Mouse (Mus musculus): ENCODE results near the gene Wnk2.
A peak's percentile ranks its signal among the peaks of the same experiment; 100 is the strongest.
"Not testable (repeated sequence)": the region's sequence is repeated elsewhere in the genome, so short reads cannot be mapped to it uniquely, and the experiment has no call there.

The Wnk2 gene

GRCm38 (mm10) chr13:49094667-49095066 is 53.1 kb downstream of the Wnk2 start:
- no peak for DNase-seq (ENCODE audit: low spot score)

- no peak for DNase-seq (ENCODE audit: low spot score)
Observed at GRCm38 (mm10) chr13:49093471-49093891, 54.3 kb downstream of the Wnk2 start.

GRCm38 (mm10) chr13:49092596-49092995 is 55.2 kb downstream of the Wnk2 start:
- DNase-seq (ENCODE audit: low spot score): no peak

GRCm38 (mm10) chr13:49090176-49090575 is 57.6 kb downstream of the Wnk2 start:
- no peak for DNase-seq (ENCODE audit: low spot score)

GRCm38 (mm10) chr13:49088874-49089273 is 58.9 kb downstream of the Wnk2 start:
- DNase-seq (ENCODE audit: low spot score): no peak

GRCm38 (mm10) chr13:49087420-49087819 is 60.4 kb downstream of the Wnk2 start:
- DNase-seq (ENCODE audit: low spot score): no peak

- no peak for DNase-seq (ENCODE audit: low spot score)
Observed at GRCm38 (mm10) chr13:49086431-49086830, 61.4 kb downstream of the Wnk2 start.

GRCm38 (mm10) chr13:49085211-49085610 is 62.6 kb downstream of the Wnk2 start:
- DNase-seq (ENCODE audit: low spot score): no peak

GRCm38 (mm10) chr13:49084781-49085180 is 63.0 kb downstream of the Wnk2 start:
- DNase-seq (ENCODE audit: low spot score): no peak

GRCm38 (mm10) chr13:49083941-49084340 is 63.9 kb downstream of the Wnk2 start:
- no peak for DNase-seq (ENCODE audit: low spot score)

GRCm38 (mm10) chr13:49082151-49082879 is 65.5 kb downstream of the Wnk2 start:
- no peak for DNase-seq (ENCODE audit: low spot score)

- DNase-seq (ENCODE audit: low spot score): no peak
Observed at GRCm38 (mm10) chr13:49076196-49076595, 71.6 kb downstream of the Wnk2 start.

GRCm38 (mm10) chr13:49075377-49075776 is 72.4 kb downstream of the Wnk2 start:
- DNase-seq (ENCODE audit: low spot score): no peak

GRCm38 (mm10) chr13:49073295-49073694 is 74.5 kb downstream of the Wnk2 start:
- DNase-seq (ENCODE audit: low spot score): no peak

GRCm38 (mm10) chr13:49071861-49072260 is 76.0 kb downstream of the Wnk2 start:
- DNase-seq (ENCODE audit: low spot score): no peak

- DNase-seq (ENCODE audit: low spot score): no peak
Observed at GRCm38 (mm10) chr13:49069979-49070378, 77.8 kb downstream of the Wnk2 start.

- DNase-seq (ENCODE audit: low spot score): no peak
Observed at GRCm38 (mm10) chr13:49069393-49069792, 78.4 kb downstream of the Wnk2 start.

- DNase-seq (ENCODE audit: low spot score): no peak
Observed at GRCm38 (mm10) chr13:49064257-49064656, 83.6 kb downstream of the Wnk2 start.

- DNase-seq (ENCODE audit: low spot score): no peak
Observed at GRCm38 (mm10) chr13:49060456-49060855, 87.4 kb downstream of the Wnk2 start.

- peak; percentile 35 for DNase-seq (ENCODE audit: low spot score)
Observed at GRCm38 (mm10) chr13:49058528-49058927, 89.3 kb downstream of the Wnk2 start.

- DNase-seq (ENCODE audit: low spot score): no peak
Observed at GRCm38 (mm10) chr13:49056304-49056703, 91.5 kb downstream of the Wnk2 start.

GRCm38 (mm10) chr13:49054753-49055152 is 93.1 kb downstream of the Wnk2 start:
- DNase-seq (ENCODE audit: low spot score): not testable (repeated sequence)

GRCm38 (mm10) chr13:49053333-49053732 is 94.5 kb downstream of the Wnk2 start:
- no peak for DNase-seq (ENCODE audit: low spot score)

GRCm38 (mm10) chr13:49052512-49052911 is 95.3 kb downstream of the Wnk2 start:
- DNase-seq (ENCODE audit: low spot score): peak; percentile 3
